Mouse (Mus musculus) activated CD4-positive, CD25-positive, alpha-beta regulatory T cell, adult 4 months (primary cell): ENCODE data around the gene Mgp. TPM values are rescaled to one million over a fixed set of nuclear protein-coding genes. Genes with fewer than 3 reads are reported as not detected.
A peak's percentile ranks its signal among the peaks of the same experiment; 100 is the strongest.

Source experiments
- ATAC-seq: one replicate; pipeline ENCODE4 v1.8.0; 2017
- polyA plus RNA-seq, 2 experiments: library from polyadenylated mRNA; unstranded; fragments of 100-300 nt; shearing (Covaris generic); gene quantifications; one replicate each; pipeline ENCODE4 v1.2.1; 2017

Gene Mgp
- not detected for polyA plus RNA-seq

GRCm38 (mm10) chr6:136875670-136876069, at the start of gene Mgp:
Mgp (minus strand) TSS chr6:136875823.
- no peak for ATAC-seq

- ATAC-seq, result no peak
Observed at GRCm38 (mm10) chr6:136925049-136925448, 49.4 kb upstream of the Mgp start.

GRCm38 (mm10) chr6:136923532-136923931, 47.9 kb upstream of the Mgp start, which contains the start of gene Pde6h:
Pde6h (plus strand) TSS chr6:136923832.
- ATAC-seq, result no peak

- ATAC-seq, result no peak
Observed at GRCm38 (mm10) chr6:136922871-136923270, 47.2 kb upstream of the Mgp start.

- no peak for ATAC-seq
Observed at GRCm38 (mm10) chr6:136922080-136922479, 46.5 kb upstream of the Mgp start, which contains the start of gene Erp27. Erp27 (minus strand) TSS chr6:136922180.

GRCm38 (mm10) chr6:136921601-136922000, 46.0 kb upstream of the Mgp start:
- ATAC-seq, result no peak

GRCm38 (mm10) chr6:136920320-136921257, 45.0 kb upstream of the Mgp start:
- peak; percentile 45 for ATAC-seq

GRCm38 (mm10) chr6:136917885-136918284, 42.3 kb upstream of the Mgp start:
- no peak for ATAC-seq

GRCm38 (mm10) chr6:136915721-136916395, 40.2 kb upstream of the Mgp start:
- ATAC-seq, result no peak

- no peak for ATAC-seq
Observed at GRCm38 (mm10) chr6:136914234-136914633, 38.6 kb upstream of the Mgp start.

GRCm38 (mm10) chr6:136913384-136914126, 37.9 kb upstream of the Mgp start:
- ATAC-seq, result no peak

GRCm38 (mm10) chr6:136912751-136913265, 37.2 kb upstream of the Mgp start:
- no peak for ATAC-seq

GRCm38 (mm10) chr6:136910247-136910890, 34.7 kb upstream of the Mgp start:
- no peak for ATAC-seq

GRCm38 (mm10) chr6:136906937-136907293, 31.3 kb upstream of the Mgp start:
- no peak for ATAC-seq

- no peak for ATAC-seq
Observed at GRCm38 (mm10) chr6:136906283-136906936, 30.8 kb upstream of the Mgp start.

- ATAC-seq, result peak; percentile 24
Observed at GRCm38 (mm10) chr6:136903885-136904470, 28.4 kb upstream of the Mgp start.

- ATAC-seq, result peak; percentile 50
Observed at GRCm38 (mm10) chr6:136902527-136902926, 26.9 kb upstream of the Mgp start.

- ATAC-seq, result no peak
Observed at GRCm38 (mm10) chr6:136901010-136901409, 25.4 kb upstream of the Mgp start.

- ATAC-seq, result peak; percentile 28
Observed at GRCm38 (mm10) chr6:136900369-136901009, 24.9 kb upstream of the Mgp start.

- peak; percentile 74 for ATAC-seq
Observed at GRCm38 (mm10) chr6:136898954-136899353, 23.3 kb upstream of the Mgp start.

GRCm38 (mm10) chr6:136898222-136898621, 22.6 kb upstream of the Mgp start:
- no peak for ATAC-seq
